Mouse (Mus musculus) MEL-GATA-1-ER (cell line): Measurements from ENCODE around the gene Ces1f.

Experiments
- DNase-seq: peaks from one replicate; pipeline ENCODE4 v3.0.0-alpha.2; 2012; ENCODE audit warnings: low read depth; ENCODE audit errors: extremely low read depth

Ces1f gene

GRCm38 (mm10) chr8:93211091-93211490, 68.5 kb downstream of the Ces1f start:
- DNase-seq = no peak
